Mouse (Mus musculus): ENCODE measurements around the gene Dnaja2. TPM values are rescaled to one million over a fixed set of nuclear protein-coding genes. Genes with fewer than 3 reads are reported as not detected.

The Dnaja2 gene
- polyA plus RNA-seq, 1 experiment from 2014 or later, result 142 TPM

GRCm38 (mm10) chr8:85593324-85593723 is 38.2 kb upstream of the Dnaja2 start:
- no peak overlapping the region for H3K4me3 ChIP-seq (ENCODE audit: low read depth, low read length)
- H3K9me3 ChIP-seq (replicated peaks; ENCODE audit: control insufficient read depth, low read length), result no peaks in the 10 kb centered on the region
- no peaks in the 10 kb centered on the region for H3K27me3 ChIP-seq (ENCODE audit: control insufficient read depth, insufficient read depth, low read length)
- no peak overlapping the region for H3K4me2 ChIP-seq
- no peaks in the 10 kb centered on the region for H3K4me1 ChIP-seq (ENCODE audit: control insufficient read depth, insufficient read depth, low read length)
- 57% methylated on average over 3 of the region's 3 CpGs for WGBS (ENCODE audit: insufficient replicate concordance)
- H3K9ac ChIP-seq (ENCODE audit: low read depth, low read length), result no peak overlapping the region
- H3K36me3 ChIP-seq (ENCODE audit: control insufficient read depth, insufficient read depth, low read length), result no peaks in the 10 kb centered on the region
- H3K27ac ChIP-seq (ENCODE audit: low read depth, low read length), result no peak overlapping the region
- ATAC-seq (replicated peaks; ENCODE audit: insufficient number of reproducible peaks, low FRiP score, low TSS enrichment), result no peak

DNA sequence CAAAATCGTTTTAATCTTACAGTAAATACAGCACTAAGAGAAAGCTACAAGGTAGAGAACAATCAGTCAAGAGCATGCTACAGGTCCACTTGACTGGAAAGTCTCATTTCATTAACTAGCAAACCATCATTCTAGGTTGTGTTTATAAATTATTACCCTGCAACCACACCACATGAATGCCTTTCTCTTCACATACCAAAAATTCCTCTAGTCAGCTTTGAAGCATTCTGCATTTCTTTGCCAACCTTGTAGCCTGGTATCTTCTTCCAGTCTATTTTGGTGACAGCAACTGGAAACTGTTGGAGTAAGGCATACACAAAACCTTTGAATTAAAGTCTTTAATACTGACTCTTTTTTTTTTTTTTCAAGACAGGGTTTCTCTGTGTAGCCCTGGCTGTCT is 36.4 kb upstream of the Dnaja2 start:
- no peaks in the 10 kb centered on the region for H3K9me3 ChIP-seq (replicated peaks; ENCODE audit: control insufficient read depth, low read length)
- H3K36me3 ChIP-seq (ENCODE audit: control insufficient read depth, insufficient read depth, low read length), result no peaks in the 10 kb centered on the region
- no peak overlapping the region for H3K27ac ChIP-seq (ENCODE audit: low read depth, low read length)
- H3K4me1 ChIP-seq (ENCODE audit: control insufficient read depth, insufficient read depth, low read length), result no peaks in the 10 kb centered on the region
- no peak for ATAC-seq (replicated peaks; ENCODE audit: insufficient number of reproducible peaks, low FRiP score, low TSS enrichment)
- no peak overlapping the region for H3K4me2 ChIP-seq
- H3K27me3 ChIP-seq (ENCODE audit: control insufficient read depth, insufficient read depth, low read length), result no peaks in the 10 kb centered on the region
- WGBS (ENCODE audit: insufficient replicate concordance), result 79% methylated on average over 1 of the region's 1 CpGs
- no peak overlapping the region for H3K9ac ChIP-seq (ENCODE audit: low read depth, low read length)
- H3K4me3 ChIP-seq (ENCODE audit: low read depth, low read length), result no peak overlapping the region

DNA sequence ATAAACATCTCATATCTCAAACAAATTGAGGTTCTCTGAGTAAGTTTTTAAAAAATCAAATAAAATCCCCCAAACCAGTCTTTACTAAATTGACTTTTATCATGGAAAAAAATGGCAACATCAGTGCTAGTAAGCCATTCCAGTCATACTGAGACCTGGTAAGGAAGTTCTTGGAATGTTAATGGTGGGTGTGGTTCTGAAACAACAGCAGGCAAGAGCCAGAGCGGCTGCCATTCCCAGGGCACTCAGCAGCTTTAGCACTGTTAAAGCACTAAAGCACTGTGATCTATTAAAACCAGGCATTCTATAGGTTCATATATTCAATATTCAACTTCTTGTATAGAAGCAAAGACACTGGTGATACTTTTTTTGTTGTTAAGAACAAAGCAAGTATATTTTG is 35.1 kb upstream of the Dnaja2 start:
- no peak overlapping the region for H3K4me3 ChIP-seq (ENCODE audit: low read depth, low read length)
- no peak for ATAC-seq (replicated peaks; ENCODE audit: insufficient number of reproducible peaks, low FRiP score, low TSS enrichment)
- WGBS (ENCODE audit: insufficient replicate concordance), result 66% methylated on average over 1 of the region's 1 CpGs
- H3K36me3 ChIP-seq (ENCODE audit: control insufficient read depth, insufficient read depth, low read length), result no peaks in the 10 kb centered on the region
- H3K27ac ChIP-seq (ENCODE audit: low read depth, low read length), result no peak overlapping the region
- H3K9me3 ChIP-seq (replicated peaks; ENCODE audit: control insufficient read depth, low read length), result no peaks in the 10 kb centered on the region
- no peak overlapping the region for H3K4me2 ChIP-seq
- no peaks in the 10 kb centered on the region for H3K4me1 ChIP-seq (ENCODE audit: control insufficient read depth, insufficient read depth, low read length)
- no peak overlapping the region for H3K9ac ChIP-seq (ENCODE audit: low read depth, low read length)
- no peaks in the 10 kb centered on the region for H3K27me3 ChIP-seq (ENCODE audit: control insufficient read depth, insufficient read depth, low read length)

DNA sequence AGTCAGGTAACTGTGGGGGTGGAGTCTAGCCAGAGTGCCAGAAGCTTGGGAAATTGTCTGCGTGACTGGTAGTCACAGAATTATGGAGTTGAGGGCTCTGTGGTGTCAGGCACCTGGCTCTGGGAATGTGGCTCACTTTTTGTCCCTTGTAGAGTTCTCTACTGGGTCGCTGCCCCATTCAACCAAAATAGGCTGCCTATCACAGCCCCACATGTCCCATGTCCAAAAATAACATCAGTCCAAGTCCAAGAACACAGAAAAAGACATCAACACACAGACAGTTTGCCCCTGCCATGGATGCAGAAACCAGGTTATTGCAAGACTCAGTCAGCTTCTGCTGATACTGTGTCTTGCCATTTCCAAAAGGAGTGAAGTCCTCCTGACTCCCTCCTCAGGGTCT is 33.5 kb upstream of the Dnaja2 start:
- ATAC-seq (replicated peaks; ENCODE audit: insufficient number of reproducible peaks, low FRiP score, low TSS enrichment), result no peak
- Histone ChIP-seq H3K4me2 (no peak overlapping the region), H3K9ac (ENCODE audit: low read depth, low read length) (no peak overlapping the region), H3K9me3 (replicated peaks; ENCODE audit: control insufficient read depth, low read length) (no peaks in the 10 kb centered on the region), H3K36me3 (ENCODE audit: control insufficient read depth, insufficient read depth, low read length) (no peaks in the 10 kb centered on the region), H3K27me3 (ENCODE audit: control insufficient read depth, insufficient read depth, low read length) (no peaks in the 10 kb centered on the region), H3K4me1 (ENCODE audit: control insufficient read depth, insufficient read depth, low read length) (no peaks in the 10 kb centered on the region), H3K4me3 (ENCODE audit: low read depth, low read length) (no peak overlapping the region), H3K27ac (ENCODE audit: low read depth, low read length) (no peak overlapping the region)
- WGBS (ENCODE audit: insufficient replicate concordance), result 55% methylated on average over 2 of the region's 2 CpGs

- H3K9ac ChIP-seq (ENCODE audit: low read depth, low read length), result no peak overlapping the region
- H3K36me3 ChIP-seq (ENCODE audit: control insufficient read depth, insufficient read depth, low read length), result no peaks in the 10 kb centered on the region
- H3K27me3 ChIP-seq (ENCODE audit: control insufficient read depth, insufficient read depth, low read length), result no peaks in the 10 kb centered on the region
- no peak overlapping the region for H3K4me2 ChIP-seq
- 92% methylated on average over 3 of the region's 3 CpGs for WGBS (ENCODE audit: insufficient replicate concordance)
- no peaks in the 10 kb centered on the region for H3K4me1 ChIP-seq (ENCODE audit: control insufficient read depth, insufficient read depth, low read length)
- no peak overlapping the region for H3K4me3 ChIP-seq (ENCODE audit: low read depth, low read length)
- no peak for ATAC-seq (replicated peaks; ENCODE audit: insufficient number of reproducible peaks, low FRiP score, low TSS enrichment)
- no peak overlapping the region for H3K27ac ChIP-seq (ENCODE audit: low read depth, low read length)
- no peaks in the 10 kb centered on the region for H3K9me3 ChIP-seq (replicated peaks; ENCODE audit: control insufficient read depth, low read length)
These were observed 22.5 kb upstream of the Dnaja2 start for GRCm38 (mm10) chr8:85577666-85578065.

DNA sequence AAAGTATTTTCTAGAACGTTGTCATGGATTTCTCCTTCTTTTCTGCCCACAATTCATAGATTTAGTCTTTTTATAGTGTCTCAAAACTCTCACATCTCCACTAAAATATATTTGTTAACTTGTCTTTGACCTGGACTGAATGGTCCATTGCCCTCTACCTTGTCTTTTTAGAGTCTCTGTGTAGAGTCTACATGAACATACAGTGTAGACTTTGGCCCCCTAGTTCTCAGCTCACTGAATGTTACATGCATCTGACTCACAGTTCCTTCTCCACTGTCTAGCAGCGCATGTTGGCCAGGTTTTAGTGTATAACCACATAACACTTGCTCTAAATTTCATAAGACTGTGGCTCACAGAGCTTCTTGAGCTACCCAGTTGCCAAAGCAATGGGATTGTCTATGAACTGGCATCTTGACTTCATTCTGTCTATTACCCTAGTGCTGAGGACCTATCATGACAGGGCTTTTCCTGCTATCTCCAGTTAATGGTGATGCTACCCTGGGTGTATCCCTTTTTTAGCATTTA is 18.9 kb upstream of the Dnaja2 start:
- ATAC-seq (replicated peaks; ENCODE audit: insufficient number of reproducible peaks, low FRiP score, low TSS enrichment), result no peak
- Histone ChIP-seq H3K9ac (ENCODE audit: low read depth, low read length) (no peak overlapping the region), H3K27ac (ENCODE audit: low read depth, low read length) (no peak overlapping the region), H3K9me3 (replicated peaks; ENCODE audit: control insufficient read depth, low read length) (no peaks in the 10 kb centered on the region), H3K4me1 (ENCODE audit: control insufficient read depth, insufficient read depth, low read length) (no peaks in the 10 kb centered on the region), H3K36me3 (ENCODE audit: control insufficient read depth, insufficient read depth, low read length) (no peaks in the 10 kb centered on the region), H3K4me3 (ENCODE audit: low read depth, low read length) (no peak overlapping the region), H3K4me2 (no peak overlapping the region), H3K27me3 (ENCODE audit: control insufficient read depth, insufficient read depth, low read length) (no peaks in the 10 kb centered on the region)
- 74% methylated on average over 2 of the region's 2 CpGs for WGBS (ENCODE audit: insufficient replicate concordance)

DNA sequence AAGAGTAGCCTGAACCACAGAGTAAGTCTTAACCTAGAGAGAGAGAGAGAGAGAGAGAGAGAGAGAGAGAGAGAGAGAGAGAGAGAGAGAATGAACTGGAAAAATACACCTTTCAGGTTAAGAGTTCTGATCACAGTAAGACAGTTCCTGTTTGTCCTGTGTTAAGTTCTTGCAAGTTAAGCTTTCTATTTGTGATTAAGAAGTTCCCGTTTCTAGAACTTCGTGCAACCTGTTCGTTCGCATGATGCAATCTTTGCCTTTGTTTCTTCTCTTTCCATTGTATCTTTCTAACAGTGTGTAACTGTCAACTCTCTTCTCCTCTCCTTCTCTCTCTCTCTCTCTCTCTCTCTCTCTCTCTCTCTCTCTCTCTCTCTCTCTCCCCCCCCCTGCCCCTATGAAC is 15.3 kb upstream of the Dnaja2 start:
- WGBS (ENCODE audit: insufficient replicate concordance), result 80% methylated on average over 4 of the region's 4 CpGs
- no peak for ATAC-seq (replicated peaks; ENCODE audit: insufficient number of reproducible peaks, low FRiP score, low TSS enrichment)
- H3K36me3 ChIP-seq (ENCODE audit: control insufficient read depth, insufficient read depth, low read length), result no peaks in the 10 kb centered on the region

DNA sequence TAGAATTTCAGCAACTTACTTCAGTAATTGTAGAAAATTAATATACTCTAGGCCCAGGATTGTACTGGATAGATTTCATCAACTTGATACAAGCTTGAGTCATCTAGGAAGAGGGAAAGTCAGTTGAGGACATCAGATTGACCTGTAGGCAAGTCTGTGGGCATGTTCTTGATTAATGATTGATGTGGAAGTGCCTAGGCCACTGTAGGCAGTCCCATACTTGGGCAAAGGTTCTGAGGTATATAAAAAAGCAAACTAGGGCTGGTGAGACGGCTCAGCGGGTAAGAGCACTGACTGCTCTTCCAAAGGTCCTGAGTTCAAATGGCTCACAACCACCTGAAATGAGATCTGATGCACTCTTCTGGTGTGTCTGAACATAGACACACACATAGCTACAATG is 12.7 kb upstream of the Dnaja2 start:
- Histone ChIP-seq H3K4me2 (no peak overlapping the region), H3K27me3 (ENCODE audit: control insufficient read depth, insufficient read depth, low read length) (no peaks in the 10 kb centered on the region), H3K27ac (ENCODE audit: low read depth, low read length) (no peak overlapping the region), H3K9me3 (replicated peaks; ENCODE audit: control insufficient read depth, low read length) (no peaks in the 10 kb centered on the region), H3K9ac (ENCODE audit: low read depth, low read length) (no peak overlapping the region), H3K36me3 (ENCODE audit: control insufficient read depth, insufficient read depth, low read length) (no peaks in the 10 kb centered on the region), H3K4me3 (ENCODE audit: low read depth, low read length) (no peak overlapping the region), H3K4me1 (ENCODE audit: control insufficient read depth, insufficient read depth, low read length) (no peaks in the 10 kb centered on the region)
- no peak for ATAC-seq (replicated peaks; ENCODE audit: insufficient number of reproducible peaks, low FRiP score, low TSS enrichment)
- WGBS (ENCODE audit: insufficient replicate concordance), result 97% methylated on average over 2 of the region's 2 CpGs

More for the DNA sequence above, 15.3 kb upstream of the Dnaja2 start:
- H3K4me3 ChIP-seq (ENCODE audit: low read depth, low read length), result no peak overlapping the region
- no peaks in the 10 kb centered on the region for H3K4me1 ChIP-seq (ENCODE audit: control insufficient read depth, insufficient read depth, low read length)
- H3K27me3 ChIP-seq (ENCODE audit: control insufficient read depth, insufficient read depth, low read length), result no peaks in the 10 kb centered on the region
- no peak overlapping the region for H3K9ac ChIP-seq (ENCODE audit: low read depth, low read length)
- H3K27ac ChIP-seq (ENCODE audit: low read depth, low read length), result no peak overlapping the region
- no peaks in the 10 kb centered on the region for H3K9me3 ChIP-seq (replicated peaks; ENCODE audit: control insufficient read depth, low read length)
- H3K4me2 ChIP-seq, result no peak overlapping the region

GRCm38 (mm10) chr8:85565186-85565585 is 10.0 kb upstream of the Dnaja2 start:
- H3K4me1 ChIP-seq (ENCODE audit: control insufficient read depth, insufficient read depth, low read length), result no peaks in the 10 kb centered on the region
- H3K4me2 ChIP-seq, result no peak overlapping the region
- WGBS (ENCODE audit: insufficient replicate concordance), result 54% methylated on average over 3 of the region's 3 CpGs
- no peaks in the 10 kb centered on the region for H3K36me3 ChIP-seq (ENCODE audit: control insufficient read depth, insufficient read depth, low read length)
- no peak overlapping the region for H3K4me3 ChIP-seq (ENCODE audit: low read depth, low read length)
- no peak for ATAC-seq (replicated peaks; ENCODE audit: insufficient number of reproducible peaks, low FRiP score, low TSS enrichment)
- no peaks in the 10 kb centered on the region for H3K9me3 ChIP-seq (replicated peaks; ENCODE audit: control insufficient read depth, low read length)
- H3K9ac ChIP-seq (ENCODE audit: low read depth, low read length), result no peak overlapping the region
- no peak overlapping the region for H3K27ac ChIP-seq (ENCODE audit: low read depth, low read length)
- no peaks in the 10 kb centered on the region for H3K27me3 ChIP-seq (ENCODE audit: control insufficient read depth, insufficient read depth, low read length)

All from heart, embryonic 11.5 days (tissue).